Mouse (Mus musculus): Measurements from ENCODE around the gene Plekhm1.

DNA sequence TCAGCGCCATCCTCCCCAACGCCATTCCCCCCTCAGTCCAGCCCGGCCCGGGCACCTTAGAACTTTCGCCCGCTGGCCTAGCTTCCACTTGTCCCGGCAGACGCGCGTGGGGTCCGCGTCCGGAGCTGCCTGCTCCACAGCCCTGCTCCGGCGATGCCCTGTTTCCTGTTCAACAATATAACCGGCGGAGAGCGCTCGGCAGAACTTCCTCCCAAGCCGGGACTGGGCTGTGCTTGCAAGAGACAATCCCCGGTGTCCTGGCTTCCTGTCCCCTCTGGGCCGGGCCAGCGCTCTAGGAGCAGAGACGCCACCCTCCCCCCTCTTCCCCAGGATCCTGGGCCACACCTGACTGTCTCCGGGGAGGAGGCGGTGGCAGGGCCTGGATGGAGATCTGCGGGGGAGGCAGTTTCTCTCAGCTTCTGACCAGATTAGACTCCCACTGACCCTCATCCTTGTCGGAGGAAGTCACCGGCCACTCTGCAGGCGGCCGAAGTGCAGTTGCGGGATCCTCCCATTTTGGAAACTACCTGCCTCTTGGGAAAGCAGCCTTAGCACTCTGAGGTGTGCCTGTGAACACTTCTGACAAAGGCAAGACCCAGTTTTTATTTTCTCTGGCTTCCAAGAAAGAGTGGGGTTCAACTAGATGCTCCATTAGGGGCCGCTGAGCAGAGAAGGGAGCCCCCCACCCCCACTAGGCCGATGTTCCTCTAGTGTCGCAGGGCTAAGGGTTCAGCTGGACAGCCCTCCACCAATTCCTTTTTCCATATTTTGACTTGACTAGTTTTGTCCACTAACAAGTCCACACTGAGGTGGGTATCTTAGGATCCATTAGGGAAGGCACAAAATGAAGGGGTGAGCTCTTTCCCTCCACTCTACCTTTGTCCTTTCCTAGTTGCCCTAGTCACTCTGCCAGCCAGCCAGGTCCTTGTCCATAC, 49.0 kb downstream of the Plekhm1 start, which contains the start of gene Arhgap27:
- no peak for TF ChIP-seq POLR2A (IDR thresholded peaks at IDR 0.05; ENCODE audit: borderline replicate concordance, control insufficient read depth, low read depth, low read length)
- TF ChIP-seq CTCF (IDR thresholded peaks at IDR 0.05; ENCODE audit: control insufficient read depth, insufficient read depth, low read length) = no peak

Measured in bone marrow, adult 2 months (tissue).